8 mouse cellular contexts compared by ENCODE assay signal in genomic region chr9:32405191-32405925, GRCm38 (mm10). TPM values are rescaled to one million over a fixed set of nuclear protein-coding genes. Genes with fewer than 3 reads are reported as not detected.
DNase-seq lines count a peak whose midpoint lies in the region; ATAC-seq lines count a peak whose summit lies in the region.

No protein-coding gene starts in this region.

- H3K9me3 ChIP-seq in liver, embryonic 11.5 days (ENCODE audit: control insufficient read depth, low read length), result no peaks in the 10 kb centered on the region
- no peaks in the 10 kb centered on the region for H3K9me3 ChIP-seq in forebrain, embryonic 15.5 days
- H3K9me3 ChIP-seq in midbrain, embryonic 11.5 days (ENCODE audit: control insufficient read depth, low read length), result no peaks in the 10 kb centered on the region

- no peaks in the 10 kb centered on the region for H3K36me3 ChIP-seq in liver, embryonic 11.5 days (ENCODE audit: control insufficient read depth, insufficient read depth, low read length)
- no peaks in the 10 kb centered on the region for H3K36me3 ChIP-seq in forebrain, embryonic 15.5 days
- no peaks in the 10 kb centered on the region for H3K36me3 ChIP-seq in midbrain, embryonic 11.5 days (ENCODE audit: control insufficient read depth, insufficient read depth, low read length)

- ATAC-seq in liver, embryonic 11.5 days (replicated peaks; ENCODE audit: low FRiP score), result no peak
- ATAC-seq in forebrain, embryonic 15.5 days (replicated peaks), result peak; percentile 73
- ATAC-seq in midbrain, embryonic 11.5 days (ENCODE audit: low FRiP score), result peak; percentile 69

- H3K27ac ChIP-seq in liver, embryonic 11.5 days (ENCODE audit: low read depth, low read length), result no peak overlapping the region
- no peak overlapping the region for H3K27ac ChIP-seq in forebrain, embryonic 15.5 days (replicated peaks)
- no peak overlapping the region for H3K27ac ChIP-seq in midbrain, embryonic 11.5 days (ENCODE audit: low read depth, low read length)

- no peak overlapping the region for H3K9ac ChIP-seq in liver, embryonic 11.5 days (ENCODE audit: low read depth, low read length)
- H3K9ac ChIP-seq in forebrain, embryonic 15.5 days (replicated peaks), result no peak overlapping the region
- no peak overlapping the region for H3K9ac ChIP-seq in midbrain, embryonic 11.5 days (ENCODE audit: low read length)

- H3K4me2 ChIP-seq in liver, embryonic 11.5 days, result no peak overlapping the region
- no peak overlapping the region for H3K4me2 ChIP-seq in forebrain, embryonic 15.5 days (replicated peaks)
- H3K4me2 ChIP-seq in midbrain, embryonic 11.5 days, result no peak overlapping the region

- DNase-seq in liver, result peak; percentile 44
- DNase-seq in liver, embryonic 11.5 days (ENCODE audit: low spot score), result no peak
- peak; percentile 50 for DNase-seq in c-Kit-positive CD71-negative TER-119-negative erythroid progenitor cells, embryonic 14.5 days (ENCODE audit: low read depth)
- DNase-seq in hindlimb bud, embryonic 11.5 days (ENCODE audit: extremely low spot score, low read depth, low spot score), result peak; percentile 74
- peak; percentile 47 for DNase-seq in left cerebral cortex, adult 11 months (ENCODE audit: low spot score)
- peak; percentile 92 for DNase-seq in midbrain, embryonic 11.5 days (ENCODE audit: low spot score, missing footprints)
- DNase-seq in spleen, postnatal 10 days (ENCODE audit: low spot score in 2 of 2), result peak; percentile 26 to 62

- no peak overlapping the region for H3K4me3 ChIP-seq in liver, embryonic 11.5 days (ENCODE audit: low read depth, low read length)
- H3K4me3 ChIP-seq in forebrain, embryonic 15.5 days, result no peak overlapping the region
- no peak overlapping the region for H3K4me3 ChIP-seq in midbrain, embryonic 11.5 days (ENCODE audit: low read depth, low read length)

- H3K4me1 ChIP-seq in liver, embryonic 11.5 days (replicated peaks; ENCODE audit: control insufficient read depth, insufficient read depth, low read length), result peaks cover 4% of the 10 kb centered on the region
- peaks cover 13% of the 10 kb centered on the region for H3K4me1 ChIP-seq in forebrain, embryonic 15.5 days
- H3K4me1 ChIP-seq in midbrain, embryonic 11.5 days (ENCODE audit: control insufficient read depth, insufficient read depth, low read length), result peaks cover 3% of the 10 kb centered on the region; the same call in 1 of the 2 replicates

- peaks cover 22% of the 10 kb centered on the region for H3K27me3 ChIP-seq in liver, embryonic 11.5 days (replicated peaks; ENCODE audit: control insufficient read depth, insufficient read depth, low read length)
- peaks cover 33% of the 10 kb centered on the region for H3K27me3 ChIP-seq in forebrain, embryonic 15.5 days
- H3K27me3 ChIP-seq in midbrain, embryonic 11.5 days (ENCODE audit: control insufficient read depth, insufficient read depth, low read length), result peaks cover 8% of the 10 kb centered on the region

- WGBS in liver, embryonic 11.5 days, result 39% methylated on average over 11 of the region's 11 CpGs
- 42% methylated on average over 11 of the region's 11 CpGs for WGBS in forebrain, embryonic 15.5 days
- WGBS in midbrain, embryonic 11.5 days, result 47% methylated on average over 11 of the region's 11 CpGs

RNA-seq across cellular contexts. Expression of gene Kcnj1, which starts 33.1 kb away (rescaled TPM):
- polyA plus RNA-seq in liver, embryonic 11.5 days (2014; fragmentation: Nextera tagmentation; extraction: Ambion mirVana), result not detected in 2 replicates
- not detected in 2 replicates for polyA plus RNA-seq in forebrain, embryonic 15.5 days (2015; fragmentation: Nextera tagmentation; extraction: Ambion mirVana)
- not detected in 2 replicates for polyA plus RNA-seq in midbrain, embryonic 11.5 days (2014; fragmentation: Nextera tagmentation; extraction: Ambion mirVana)
